Mouse (Mus musculus) ES-Bruce4 (cell line): Measurements from ENCODE around the gene Vmn1r21.

Experiments
- CTCF ChIP-seq: IDR thresholded peaks from one replicate; pipeline ENCODE4 v1.8.1; 2011; ENCODE audit warnings: low read depth, low read length
- POLR2A ChIP-seq: IDR thresholded peaks from one replicate; pipeline ENCODE4 v1.8.1; 2011; ENCODE audit warnings: low read length; ENCODE audit not compliant: insufficient read depth

DNA sequence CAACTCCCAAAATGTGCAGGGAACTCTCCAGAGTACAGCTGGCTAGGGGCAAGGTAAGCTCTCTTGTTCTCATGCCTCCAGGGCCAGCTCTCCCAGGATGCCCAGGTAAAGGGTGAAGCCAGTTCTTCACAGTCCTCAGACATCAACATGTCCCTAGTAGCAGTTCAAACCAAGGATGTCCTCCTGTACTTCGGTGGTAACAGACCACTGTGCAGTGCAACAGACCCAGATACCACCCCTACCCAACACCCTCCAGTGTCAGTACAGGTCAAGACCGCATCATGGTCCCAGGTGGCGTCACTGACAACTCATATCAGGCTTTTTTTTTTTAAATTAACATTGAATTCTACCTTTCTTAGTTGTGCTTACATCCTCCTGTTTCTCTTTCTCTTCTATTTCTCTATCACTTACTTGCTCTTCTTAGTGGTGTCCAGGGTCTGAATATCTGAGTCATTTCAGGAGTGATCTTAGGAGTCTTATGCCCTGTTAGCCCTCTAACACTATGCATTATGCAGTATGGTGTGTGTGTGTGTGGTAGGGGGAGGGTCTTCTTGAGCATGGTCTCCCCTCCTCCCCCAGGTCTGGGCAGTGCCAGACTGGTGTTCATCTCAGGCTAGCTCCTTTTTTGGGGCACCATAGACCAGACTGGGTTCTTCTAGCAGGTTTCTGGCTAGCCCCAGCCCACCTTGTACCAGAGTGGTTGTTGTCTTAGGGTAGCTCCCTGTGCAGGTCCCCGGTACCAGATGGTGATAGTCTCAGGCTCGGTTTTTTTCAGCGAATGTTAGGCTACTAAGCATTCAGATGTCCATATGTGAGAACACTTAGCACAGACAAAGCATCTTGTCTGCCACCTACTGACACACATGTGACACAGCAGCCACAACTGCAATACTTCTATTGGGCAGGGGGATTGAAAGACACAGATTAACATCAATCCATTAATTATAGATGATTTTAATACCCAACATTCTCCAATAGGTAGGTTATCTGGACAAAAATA lies 9.2 kb upstream of the Vmn1r21 start:
- TF ChIP-seq POLR2A (no peak), CTCF (no peak)
